Mouse (Mus musculus) hindbrain, embryonic 10.5 days (tissue): ENCODE data around the gene Dnase2b. TPM values are rescaled to one million over a fixed set of nuclear protein-coding genes. Genes with fewer than 3 reads are reported as not detected.

Source experiments
- DNase-seq: peaks from one replicate; pipeline ENCODE4 v3.0.0-alpha.2; 2017; ENCODE audit warnings: low spot score
- H3K27ac ChIP-seq: fragments of 300-500 bp; sonication (generic); 2 replicates; pipeline ENCODE4 v1.5.1; 2016; ENCODE audit warnings: mild to moderate bottlenecking, moderate library complexity
- H3K27me3 ChIP-seq: fragments of 300-500 bp; sonication (generic); 2 replicates; pipeline ENCODE4 v1.6.1; 2016; ENCODE audit warnings: mild to moderate bottlenecking; ENCODE audit not compliant: poor library complexity, insufficient read depth, severe bottlenecking
- H3K36me3 ChIP-seq: fragments of 300-500 bp; sonication (generic); 2 replicates; pipeline ENCODE4 v1.6.1; 2016; ENCODE audit warnings: mild to moderate bottlenecking, moderate library complexity
- H3K4me1 ChIP-seq: fragments of 300-500 bp; sonication (generic); replicated peaks from 2 replicates; pipeline ENCODE4 v1.6.1; 2016; ENCODE audit warnings: mild to moderate bottlenecking
- H3K4me3 ChIP-seq: fragments of 300-500 bp; sonication (generic); 2 replicates; pipeline ENCODE4 v1.5.1; 2016; ENCODE audit warnings: mild to moderate bottlenecking, moderate library complexity
- H3K9me3 ChIP-seq: fragments of 300-500 bp; sonication (generic); 2 replicates; pipeline ENCODE4 v1.6.1; 2016; ENCODE audit warnings: mild to moderate bottlenecking, moderate library complexity
- WGBS: fragments of 180-500 bp; shearing (Covaris S2); methylation state at CpG from one replicate; pipeline ENCODE4 v1.1.7; 2016; 5-methylcytosine and 5-hydroxymethylcytosine counted together
- polyA plus RNA-seq: library from polyadenylated mRNA; unstranded; fragments of >200 nt; fragmentation: Nextera tagmentation; extraction: Ambion mirVana; gene quantifications from 2 replicates; pipeline ENCODE4 v1.2.1, GENCODE M21; 2016

Gene Dnase2b
- polyA plus RNA-seq, 1 experiment from 2014 or later, result not detected

DNA sequence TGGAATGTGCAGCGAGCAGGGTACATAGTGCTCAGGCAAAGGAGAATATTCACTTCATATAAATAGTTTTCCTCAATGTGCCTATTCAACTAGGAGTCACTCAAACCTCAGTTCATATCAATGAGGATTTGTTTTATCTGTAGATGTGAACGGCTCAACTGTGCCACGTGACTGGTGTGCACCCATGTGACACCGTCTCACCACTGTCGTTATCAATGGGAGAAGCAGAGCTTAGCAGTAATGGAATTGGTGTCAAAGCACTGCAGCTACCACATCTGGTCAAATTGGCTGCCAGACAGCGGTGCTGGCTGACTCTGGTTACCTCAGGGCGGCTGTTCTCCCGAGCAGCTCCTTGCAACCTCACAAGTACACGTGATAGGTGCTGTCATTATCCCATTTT, 10.7 kb downstream of the Dnase2b start:
- Histone ChIP-seq H3K27ac (no peak overlapping the region), H3K36me3 (no peaks in the 10 kb centered on the region), H3K4me3 (no peak overlapping the region), H3K4me1 (0 out of 2 replicates have a peak, but pooled peaks cover 4% of the 10 kb centered on the region), H3K27me3 (no peaks in the 10 kb centered on the region), H3K9me3 (no peaks in the 10 kb centered on the region)
- WGBS, result 94% methylated on average over 9 of the region's 9 CpGs
- DNase-seq, result no peak

DNA sequence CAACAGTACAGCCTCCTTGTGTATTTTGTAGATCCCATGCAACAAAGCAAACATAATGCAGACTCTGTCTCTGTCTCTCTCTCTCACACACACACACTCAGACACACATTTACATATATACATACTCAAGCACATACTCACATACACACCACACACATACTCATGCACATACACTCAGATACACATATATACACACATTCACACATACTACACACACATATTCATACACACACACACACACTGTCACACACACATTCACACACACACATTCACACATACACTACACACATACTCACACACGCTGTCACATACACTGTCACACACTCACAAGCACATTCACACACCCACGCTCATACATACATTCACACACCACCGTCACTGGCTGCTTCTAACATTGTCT, 12.9 kb downstream of the Dnase2b start:
- H3K4me1 ChIP-seq, result 0 out of 2 replicates have a peak, but pooled peaks cover 3% of the 10 kb centered on the region
- no peaks in the 10 kb centered on the region for H3K36me3 ChIP-seq
- no peaks in the 10 kb centered on the region for H3K27me3 ChIP-seq
- no peaks in the 10 kb centered on the region for H3K9me3 ChIP-seq
- DNase-seq, result no peak
- WGBS, result 89% methylated on average over 3 of the region's 3 CpGs
- H3K4me3 ChIP-seq, result no peak overlapping the region
- H3K27ac ChIP-seq, result no peak overlapping the region

- Histone ChIP-seq H3K27me3 (no peaks in the 10 kb centered on the region), H3K4me3 (no peak overlapping the region), H3K36me3 (no peaks in the 10 kb centered on the region), H3K9me3 (no peaks in the 10 kb centered on the region), H3K4me1 (no peaks in the 10 kb centered on the region), H3K27ac (no peak overlapping the region)
- WGBS, result 91% methylated on average over 2 of the region's 2 CpGs
- no peak for DNase-seq
Observed at GRCm38 (mm10) chr3:146601205-146601604, 14.2 kb downstream of the Dnase2b start.

DNA sequence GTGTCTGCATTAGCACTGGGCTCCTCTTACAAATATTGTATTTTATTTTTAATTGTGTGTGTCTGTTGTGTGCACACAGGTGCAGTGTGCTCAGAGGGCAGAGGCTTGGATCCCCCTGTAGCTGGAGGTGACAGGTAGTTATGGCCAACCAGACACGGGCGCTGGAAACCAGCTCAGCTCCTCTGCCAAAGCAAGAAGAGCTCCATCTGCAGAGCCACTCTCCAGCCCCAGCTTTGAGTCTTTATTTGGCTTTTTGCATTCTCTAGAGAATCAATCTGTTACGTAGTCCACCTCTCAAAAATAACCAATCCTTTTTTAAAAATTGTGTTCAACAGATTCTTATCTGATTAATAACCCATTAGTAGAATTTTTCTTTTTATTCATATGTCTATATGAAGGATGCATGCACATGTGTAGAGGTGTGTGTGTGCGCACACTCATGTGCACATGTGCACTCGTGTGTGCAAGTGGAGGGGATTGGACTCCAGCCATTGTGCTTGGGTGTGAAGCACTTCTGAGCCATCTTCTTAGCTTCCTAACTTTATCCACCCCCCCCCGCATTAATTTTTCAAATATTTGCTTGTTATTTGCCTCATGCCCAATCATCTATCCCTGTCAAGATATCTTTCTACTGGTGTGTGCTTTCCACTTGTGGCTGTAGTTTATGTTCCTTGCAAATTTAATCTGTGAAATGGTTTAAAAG, 16.0 kb downstream of the Dnase2b start:
- Histone ChIP-seq H3K36me3 (no peaks in the 10 kb centered on the region), H3K27ac (no peak overlapping the region), H3K27me3 (no peaks in the 10 kb centered on the region), H3K9me3 (no peaks in the 10 kb centered on the region), H3K4me3 (no peak overlapping the region), H3K4me1 (no peaks in the 10 kb centered on the region)
- DNase-seq, result no peak
- 93% methylated on average over 6 of the region's 6 CpGs for WGBS

- H3K27me3 ChIP-seq, result no peaks in the 10 kb centered on the region
- H3K27ac ChIP-seq, result no peak overlapping the region
- no peaks in the 10 kb centered on the region for H3K36me3 ChIP-seq
- H3K9me3 ChIP-seq, result no peaks in the 10 kb centered on the region
- 90% methylated on average over 6 of the region's 6 CpGs for WGBS
- no peak overlapping the region for H3K4me3 ChIP-seq
- H3K4me1 ChIP-seq, result no peaks in the 10 kb centered on the region
- no peak for DNase-seq
Observed at GRCm38 (mm10) chr3:146598411-146598810, 17.0 kb downstream of the Dnase2b start.

GRCm38 (mm10) chr3:146596864-146597263, 18.5 kb downstream of the Dnase2b start:
- H3K4me1 ChIP-seq, result no peaks in the 10 kb centered on the region
- WGBS, result 90% methylated on average over 7 of the region's 7 CpGs

GRCm38 (mm10) chr3:146596387-146596786, 19.0 kb downstream of the Dnase2b start:
- Histone ChIP-seq H3K4me3 (no peak overlapping the region), H3K36me3 (no peaks in the 10 kb centered on the region), H3K27ac (no peak overlapping the region), H3K27me3 (no peaks in the 10 kb centered on the region), H3K4me1 (no peaks in the 10 kb centered on the region), H3K9me3 (no peaks in the 10 kb centered on the region)
- 89% methylated on average over 8 of the region's 8 CpGs for WGBS
- DNase-seq, result no peak

More at GRCm38 (mm10) chr3:146596864-146597263, 18.5 kb downstream of the Dnase2b start:
- Histone ChIP-seq H3K9me3 (no peaks in the 10 kb centered on the region), H3K36me3 (no peaks in the 10 kb centered on the region), H3K4me3 (no peak overlapping the region), H3K27me3 (no peaks in the 10 kb centered on the region), H3K27ac (no peak overlapping the region)
- DNase-seq, result no peak

GRCm38 (mm10) chr3:146595440-146595839, 20.0 kb downstream of the Dnase2b start:
- DNase-seq, result no peak
- H3K36me3 ChIP-seq, result no peaks in the 10 kb centered on the region
- 90% methylated on average over 6 of the region's 6 CpGs for WGBS
- H3K9me3 ChIP-seq, result no peaks in the 10 kb centered on the region
- H3K27me3 ChIP-seq, result no peaks in the 10 kb centered on the region
- H3K4me1 ChIP-seq, result no peaks in the 10 kb centered on the region
- no peak overlapping the region for H3K27ac ChIP-seq
- H3K4me3 ChIP-seq, result no peak overlapping the region

GRCm38 (mm10) chr3:146591601-146592000, 23.8 kb downstream of the Dnase2b start:
- no peak for DNase-seq
- no peaks in the 10 kb centered on the region for H3K36me3 ChIP-seq
- 67% methylated on average over 2 of the region's 2 CpGs for WGBS
- no peaks in the 10 kb centered on the region for H3K4me1 ChIP-seq
- no peak overlapping the region for H3K27ac ChIP-seq
- no peaks in the 10 kb centered on the region for H3K9me3 ChIP-seq
- no peaks in the 10 kb centered on the region for H3K27me3 ChIP-seq
- H3K4me3 ChIP-seq, result no peak overlapping the region

DNA sequence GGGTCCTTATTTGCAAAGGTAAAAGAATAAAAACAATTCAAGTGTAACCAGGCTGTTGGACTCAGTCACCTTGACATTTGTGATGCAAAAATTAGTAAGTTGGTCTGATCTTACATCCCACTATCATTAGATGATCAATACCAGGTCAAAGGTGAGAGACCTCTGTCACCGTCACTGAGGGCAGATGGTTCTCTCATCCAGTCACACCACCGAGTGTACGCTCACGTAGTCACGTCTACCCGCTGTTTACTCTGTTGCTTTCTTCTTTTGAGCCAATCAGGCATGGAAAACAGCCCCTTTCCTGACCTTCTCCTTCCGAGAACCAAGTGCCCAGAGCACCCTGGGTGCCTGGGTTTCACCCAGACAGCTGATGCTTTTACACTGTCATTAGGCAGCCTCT, 24.2 kb downstream of the Dnase2b start:
- 76% methylated on average over 7 of the region's 7 CpGs for WGBS
- no peak for DNase-seq
- Histone ChIP-seq H3K36me3 (no peaks in the 10 kb centered on the region), H3K4me1 (no peaks in the 10 kb centered on the region), H3K4me3 (no peak overlapping the region), H3K27me3 (no peaks in the 10 kb centered on the region), H3K27ac (no peak overlapping the region), H3K9me3 (no peaks in the 10 kb centered on the region)

DNA sequence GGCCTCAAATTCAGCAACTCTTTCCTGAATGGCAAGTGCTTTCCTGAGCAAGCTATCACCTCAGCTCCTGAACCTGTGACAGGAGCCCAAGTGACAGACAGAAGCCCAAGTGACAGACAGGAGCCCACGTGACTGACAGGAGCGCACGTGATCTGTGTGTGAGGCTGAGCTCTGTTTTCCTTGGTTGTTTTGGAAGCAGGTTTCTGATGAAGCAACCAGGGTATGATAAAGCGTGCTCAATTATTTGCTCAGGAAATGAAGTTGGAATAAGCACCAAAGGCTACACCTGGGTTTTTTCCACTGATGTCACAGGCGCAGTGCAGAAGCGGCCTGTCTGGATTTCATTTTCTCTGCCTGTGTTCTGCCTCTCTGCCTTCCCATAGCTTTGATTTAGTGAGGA, 25.9 kb downstream of the Dnase2b start:
- Histone ChIP-seq H3K4me3 (no peak overlapping the region), H3K4me1 (no peaks in the 10 kb centered on the region), H3K27ac (no peak overlapping the region), H3K9me3 (no peaks in the 10 kb centered on the region), H3K36me3 (no peaks in the 10 kb centered on the region), H3K27me3 (no peaks in the 10 kb centered on the region)
- DNase-seq, result no peak
- 89% methylated on average over 6 of the region's 6 CpGs for whole genome bisulfite sequencing

- Histone ChIP-seq H3K27me3 (no peaks in the 10 kb centered on the region), H3K9me3 (no peaks in the 10 kb centered on the region), H3K4me1 (no peaks in the 10 kb centered on the region), H3K4me3 (no peak overlapping the region), H3K36me3 (no peaks in the 10 kb centered on the region), H3K27ac (no peak overlapping the region)
- 93% methylated on average over 14 of the region's 14 CpGs for WGBS
- DNase-seq, result no peak
Observed at GRCm38 (mm10) chr3:146586616-146587015, 28.8 kb downstream of the Dnase2b start.

GRCm38 (mm10) chr3:146583908-146584307, 31.5 kb downstream of the Dnase2b start:
- no peak for DNase-seq
- no peak overlapping the region for H3K4me3 ChIP-seq
- no peaks in the 10 kb centered on the region for H3K9me3 ChIP-seq
- H3K36me3 ChIP-seq, result no peaks in the 10 kb centered on the region
- 73% methylated on average over 5 of the region's 5 CpGs for WGBS
- no peaks in the 10 kb centered on the region for H3K4me1 ChIP-seq
- no peaks in the 10 kb centered on the region for H3K27me3 ChIP-seq
- H3K27ac ChIP-seq, result no peak overlapping the region

GRCm38 (mm10) chr3:146583478-146583877, 31.9 kb downstream of the Dnase2b start:
- Histone ChIP-seq H3K36me3 (no peaks in the 10 kb centered on the region), H3K4me3 (no peak overlapping the region), H3K27ac (no peak overlapping the region), H3K27me3 (no peaks in the 10 kb centered on the region), H3K9me3 (no peaks in the 10 kb centered on the region), H3K4me1 (no peaks in the 10 kb centered on the region)
- 93% methylated on average over 4 of the region's 4 CpGs for WGBS
- DNase-seq, result no peak
